Mouse (Mus musculus) forebrain, embryonic 16.5 days (tissue): ENCODE data around the gene Ifitm1. TPM values are rescaled to one million over a fixed set of nuclear protein-coding genes. Genes with fewer than 3 reads are reported as not detected.

Source experiments
- ATAC-seq: fragments of 200-750 bp; cut with Nextera tagmentation; 2 replicates; pipeline ENCODE4 v1.8.0; 2017; ENCODE audit warnings: mild to moderate bottlenecking, moderate library complexity
- H3K27ac ChIP-seq: fragments of 300-500 bp; sonication (generic); 2 replicates; pipeline ENCODE4 v1.5.1; 2014; ENCODE audit warnings: low read length, control low read depth
- H3K27me3 ChIP-seq: fragments of 300-500 bp; sonication (generic); replicated peaks from 2 replicates; pipeline ENCODE4 v1.6.1; 2014; ENCODE audit warnings: low read length; ENCODE audit not compliant: control insufficient read depth, insufficient read depth
- H3K36me3 ChIP-seq: fragments of 300-500 bp; sonication (generic); 2 replicates; pipeline ENCODE4 v1.6.1; 2014; ENCODE audit not compliant: control insufficient read depth, insufficient read depth
- H3K4me1 ChIP-seq: fragments of 300-500 bp; sonication (generic); replicated peaks from 2 replicates; pipeline ENCODE4 v1.6.1; 2014; ENCODE audit warnings: low read length; ENCODE audit not compliant: control insufficient read depth, insufficient read depth
- H3K4me2 ChIP-seq: fragments of 300-500 bp; sonication (generic); 2 replicates; pipeline ENCODE4 v1.6.1; 2014; ENCODE audit warnings: mild to moderate bottlenecking, low read length, control low read depth
- H3K4me3 ChIP-seq: fragments of 300-500 bp; sonication (generic); replicated peaks from 2 replicates; pipeline ENCODE4 v1.5.1; 2014; ENCODE audit warnings: mild to moderate bottlenecking, low read length, control low read depth
- H3K9ac ChIP-seq: fragments of 300-500 bp; sonication (generic); replicated peaks from 2 replicates; pipeline ENCODE4 v1.6.1; 2014; ENCODE audit warnings: low read depth, low read length, control low read depth
- H3K9me3 ChIP-seq: fragments of 300-500 bp; sonication (generic); 2 replicates; pipeline ENCODE4 v1.6.1; 2016; ENCODE audit warnings: low read length; ENCODE audit not compliant: control insufficient read depth
- WGBS: fragments of 180-500 bp; shearing (Covaris S2); extraction: QIAGEN DNeasy Blood & Tissue Kit; methylation state at CpG from one replicate; pipeline ENCODE4 v1.1.7; 2014; 5-methylcytosine and 5-hydroxymethylcytosine counted together
- polyA plus RNA-seq: library from polyadenylated mRNA; unstranded; fragments of >200 nt; fragmentation: Nextera tagmentation; extraction: Ambion mirVana; gene quantifications from 2 replicates; pipeline ENCODE4 v1.2.1, GENCODE M21; 2015

Gene Ifitm1
- polyA plus RNA-seq, 1 experiment from 2014 or later, result 9.0 TPM

- no peak overlapping the region for H3K4me2 ChIP-seq
- H3K4me3 ChIP-seq, result no peak overlapping the region
- no peaks in the 10 kb centered on the region for H3K36me3 ChIP-seq
- no peaks in the 10 kb centered on the region for H3K4me1 ChIP-seq
- WGBS, result 90% methylated on average over 8 of the region's 8 CpGs
- ATAC-seq, result no peak
- no peaks in the 10 kb centered on the region for H3K9me3 ChIP-seq
- no peak overlapping the region for H3K27ac ChIP-seq
- H3K27me3 ChIP-seq, result no peaks in the 10 kb centered on the region
- no peak overlapping the region for H3K9ac ChIP-seq
These were observed 18.9 kb upstream of the Ifitm1 start for GRCm38 (mm10) chr7:140948161-140948560.

DNA sequence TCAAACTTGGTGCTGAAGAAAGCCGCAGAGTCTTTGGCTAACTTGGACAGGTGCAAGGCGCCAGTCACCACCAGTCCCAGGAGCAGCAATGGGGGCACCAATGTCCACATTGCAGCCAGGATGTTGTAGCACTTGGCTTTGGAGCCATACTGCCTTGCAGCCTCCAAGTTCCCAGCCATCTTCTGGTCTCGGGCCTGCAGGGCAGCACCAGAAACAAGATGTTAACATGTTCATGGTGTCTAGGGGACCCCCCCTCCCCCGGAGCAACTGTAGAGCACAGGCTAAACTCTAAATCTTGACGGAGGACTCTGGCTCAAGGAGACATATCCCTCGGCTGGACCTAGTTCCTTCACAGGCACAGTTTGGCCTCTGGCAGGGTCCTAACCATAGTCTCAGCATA is 17.8 kb upstream of the Ifitm1 start:
- WGBS, result 90% methylated on average over 6 of the region's 6 CpGs

DNA sequence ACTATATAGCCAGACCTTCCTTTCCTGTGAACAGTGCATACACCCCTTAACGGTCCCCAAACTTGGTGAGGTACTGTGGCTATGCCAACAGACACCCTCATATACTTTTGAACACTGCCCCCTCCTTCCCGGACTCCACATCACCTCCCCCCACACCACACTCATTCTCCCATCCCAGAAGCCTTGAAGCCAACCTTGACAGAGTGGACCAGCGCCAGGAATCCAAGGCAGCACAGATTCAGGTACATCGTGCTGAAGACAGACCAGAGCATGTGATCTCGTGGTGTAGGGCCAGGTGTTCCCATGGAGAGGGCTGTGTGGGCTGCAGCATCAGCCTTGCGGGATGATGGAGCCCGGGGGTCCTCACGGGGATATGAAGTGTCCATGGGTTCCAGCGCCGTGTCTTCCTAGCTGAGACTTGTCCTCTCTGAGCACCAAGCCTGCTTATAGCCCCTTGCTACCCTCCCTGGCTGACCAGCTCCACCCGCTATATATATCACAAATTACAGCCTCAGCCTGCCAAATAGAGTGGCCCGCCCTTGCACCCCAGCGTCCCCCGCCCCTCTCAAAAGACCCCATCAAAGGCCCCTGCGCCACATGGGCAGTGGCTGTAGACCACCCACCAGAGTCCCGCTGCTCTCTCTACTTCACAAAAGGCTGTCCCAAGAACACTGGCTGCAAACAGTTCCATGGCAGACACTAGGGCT is 17.0 kb upstream of the Ifitm1 start, which contains the start of gene Ifitm5:
TSS of gene Ifitm5 (minus strand) at position 468 of the 707 bp plus-strand sequence.
- no peak within 1 kb of the TSS for H3K9ac ChIP-seq
- ATAC-seq, result no peak
- no peak within 1 kb of the TSS for H3K4me3 ChIP-seq
- no peak within 1 kb of the TSS for H3K4me2 ChIP-seq
- H3K27ac ChIP-seq, result no peak within 1 kb of the TSS
- no peaks in the 10 kb centered on the region for H3K36me3 ChIP-seq
- 0 out of 2 replicates have a peak, but pooled peaks cover under 1% of the 10 kb centered on the region for H3K4me1 ChIP-seq
- whole genome bisulfite sequencing, result 71% methylated on average over 16 of the region's 16 CpGs
- no peaks in the 10 kb centered on the region for H3K27me3 ChIP-seq
- no peaks in the 10 kb centered on the region for H3K9me3 ChIP-seq

More for the DNA sequence above, 17.8 kb upstream of the Ifitm1 start:
- Histone ChIP-seq H3K4me3 (no peak overlapping the region), H3K36me3 (no peaks in the 10 kb centered on the region), H3K4me1 (no peaks in the 10 kb centered on the region), H3K9me3 (no peaks in the 10 kb centered on the region), H3K4me2 (no peak overlapping the region), H3K9ac (no peak overlapping the region), H3K27ac (no peak overlapping the region), H3K27me3 (no peaks in the 10 kb centered on the region)
- ATAC-seq, result no peak

GRCm38 (mm10) chr7:140951051-140951450 is 16.0 kb upstream of the Ifitm1 start:
- H3K9ac ChIP-seq, result no peak overlapping the region
- H3K4me3 ChIP-seq, result no peak overlapping the region
- H3K9me3 ChIP-seq, result no peaks in the 10 kb centered on the region
- 66% methylated on average over 8 of the region's 8 CpGs for WGBS
- no peak overlapping the region for H3K4me2 ChIP-seq
- ATAC-seq, result no peak
- no peak overlapping the region for H3K27ac ChIP-seq
- H3K27me3 ChIP-seq, result no peaks in the 10 kb centered on the region
- H3K4me1 ChIP-seq, result peaks cover 5% of the 10 kb centered on the region; the same call in 1 of the 2 replicates
- no peaks in the 10 kb centered on the region for H3K36me3 ChIP-seq

DNA sequence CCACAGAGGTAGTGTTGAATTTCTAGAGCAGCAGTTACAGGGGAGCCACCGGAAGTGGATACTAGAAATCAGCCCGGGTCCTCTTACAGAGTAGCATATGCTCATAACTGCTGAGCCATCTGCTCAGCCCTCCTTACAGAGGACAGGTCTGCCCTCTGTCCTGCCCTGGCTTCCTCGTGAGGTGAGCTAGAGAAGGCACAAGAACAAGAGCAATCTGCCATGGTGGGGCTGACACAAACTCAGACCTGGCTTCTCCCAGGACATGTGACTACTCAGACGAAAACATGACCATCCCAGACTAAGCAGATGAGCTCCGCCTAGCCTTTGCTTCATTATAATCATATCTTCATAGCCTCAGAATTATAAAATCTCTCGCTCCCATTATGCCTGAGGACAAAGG is 15.3 kb upstream of the Ifitm1 start:
- Histone ChIP-seq H3K4me3 (no peak overlapping the region), H3K9me3 (no peaks in the 10 kb centered on the region), H3K27ac (no peak overlapping the region), H3K27me3 (no peaks in the 10 kb centered on the region), H3K36me3 (no peaks in the 10 kb centered on the region), H3K4me2 (no peak overlapping the region), H3K9ac (no peak overlapping the region), H3K4me1 (peaks cover 5% of the 10 kb centered on the region; the same call in 1 of the 2 replicates)
- ATAC-seq, result no peak
- 81% methylated on average over 6 of the region's 6 CpGs for WGBS

- Histone ChIP-seq H3K27ac (no peak overlapping the region), H3K36me3 (no peaks in the 10 kb centered on the region), H3K9ac (no peak overlapping the region), H3K4me3 (no peak overlapping the region), H3K9me3 (no peaks in the 10 kb centered on the region), H3K4me2 (no peak overlapping the region), H3K4me1 (peaks cover 5% of the 10 kb centered on the region; the same call in 1 of the 2 replicates), H3K27me3 (no peaks in the 10 kb centered on the region)
- no peak for ATAC-seq
- 89% methylated on average over 7 of the region's 7 CpGs for WGBS
These were observed 14.6 kb upstream of the Ifitm1 start for GRCm38 (mm10) chr7:140952441-140952840.

- ATAC-seq, result no peak
- 92% methylated on average over 11 of the region's 11 CpGs for WGBS
These were observed 13.9 kb upstream of the Ifitm1 start for GRCm38 (mm10) chr7:140953133-140953532.

GRCm38 (mm10) chr7:140953800-140954732 is 13.0 kb upstream of the Ifitm1 start:
- 70% methylated on average over 15 of the region's 15 CpGs for WGBS
- Histone ChIP-seq H3K4me3 (peak overlapping the region; percentile 36; the same call in 1 of the 2 replicates), H3K36me3 (no peaks in the 10 kb centered on the region), H3K27ac (no peak overlapping the region), H3K9me3 (no peaks in the 10 kb centered on the region), H3K27me3 (0 out of 2 replicates have a peak, but pooled peaks cover 2% of the 10 kb centered on the region), H3K4me1 (peaks cover 5% of the 10 kb centered on the region; the same call in 1 of the 2 replicates), H3K9ac (no peak overlapping the region), H3K4me2 (peak overlapping the region; percentile 50)
- no peak for ATAC-seq

More at GRCm38 (mm10) chr7:140953133-140953532, 13.9 kb upstream of the Ifitm1 start:
- Histone ChIP-seq H3K4me2 (no peak overlapping the region), H3K4me3 (no peak overlapping the region), H3K36me3 (no peaks in the 10 kb centered on the region), H3K4me1 (peaks cover 5% of the 10 kb centered on the region; the same call in 1 of the 2 replicates), H3K27me3 (no peaks in the 10 kb centered on the region), H3K27ac (no peak overlapping the region), H3K9ac (no peak overlapping the region), H3K9me3 (no peaks in the 10 kb centered on the region)

- H3K27me3 ChIP-seq, result 0 out of 2 replicates have a peak, but pooled peaks cover 2% of the 10 kb centered on the region
- no peaks in the 10 kb centered on the region for H3K36me3 ChIP-seq
- no peak for ATAC-seq
- no peak overlapping the region for H3K27ac ChIP-seq
- no peaks in the 10 kb centered on the region for H3K9me3 ChIP-seq
- no peak overlapping the region for H3K9ac ChIP-seq
- H3K4me2 ChIP-seq, result peak overlapping the region; percentile 50
- H3K4me1 ChIP-seq, result peaks cover 8% of the 10 kb centered on the region
- WGBS, result 12% methylated on average over 9 of the region's 9 CpGs
- peak overlapping the region; percentile 36 for H3K4me3 ChIP-seq
These were observed 12.3 kb upstream of the Ifitm1 start for GRCm38 (mm10) chr7:140954733-140955071.
